Mouse (Mus musculus) spleen, adult 12 weeks (tissue): ENCODE results near the gene Kat5.
A peak's percentile ranks its signal among the peaks of the same experiment; 100 is the strongest.

Experiments used
- DNase-seq: peaks from one replicate; pipeline ENCODE4 v3.0.0; 2022; ENCODE audit warnings: low spot score

Gene Kat5

DNA sequence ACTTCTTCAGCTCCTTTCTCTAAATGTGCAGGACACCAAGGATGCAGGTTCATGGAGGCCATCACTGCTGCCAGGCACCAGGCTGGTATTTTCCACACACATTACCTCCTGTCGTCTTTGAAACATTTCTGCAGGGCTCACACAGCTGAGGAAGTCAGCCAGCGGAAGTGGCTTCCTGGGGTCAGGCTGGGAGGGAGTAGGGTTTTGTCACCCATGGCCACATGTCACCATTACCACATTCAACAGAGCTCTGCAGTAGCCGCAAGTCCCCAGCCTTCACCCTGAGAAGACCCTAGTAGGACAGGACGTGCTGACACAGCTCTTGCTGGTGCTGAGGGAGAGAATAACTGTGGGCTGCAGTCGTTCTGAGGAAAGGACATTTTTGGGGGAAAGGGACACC is 38.2 kb downstream of the Kat5 start:
- DNase-seq, result no peak

DNA sequence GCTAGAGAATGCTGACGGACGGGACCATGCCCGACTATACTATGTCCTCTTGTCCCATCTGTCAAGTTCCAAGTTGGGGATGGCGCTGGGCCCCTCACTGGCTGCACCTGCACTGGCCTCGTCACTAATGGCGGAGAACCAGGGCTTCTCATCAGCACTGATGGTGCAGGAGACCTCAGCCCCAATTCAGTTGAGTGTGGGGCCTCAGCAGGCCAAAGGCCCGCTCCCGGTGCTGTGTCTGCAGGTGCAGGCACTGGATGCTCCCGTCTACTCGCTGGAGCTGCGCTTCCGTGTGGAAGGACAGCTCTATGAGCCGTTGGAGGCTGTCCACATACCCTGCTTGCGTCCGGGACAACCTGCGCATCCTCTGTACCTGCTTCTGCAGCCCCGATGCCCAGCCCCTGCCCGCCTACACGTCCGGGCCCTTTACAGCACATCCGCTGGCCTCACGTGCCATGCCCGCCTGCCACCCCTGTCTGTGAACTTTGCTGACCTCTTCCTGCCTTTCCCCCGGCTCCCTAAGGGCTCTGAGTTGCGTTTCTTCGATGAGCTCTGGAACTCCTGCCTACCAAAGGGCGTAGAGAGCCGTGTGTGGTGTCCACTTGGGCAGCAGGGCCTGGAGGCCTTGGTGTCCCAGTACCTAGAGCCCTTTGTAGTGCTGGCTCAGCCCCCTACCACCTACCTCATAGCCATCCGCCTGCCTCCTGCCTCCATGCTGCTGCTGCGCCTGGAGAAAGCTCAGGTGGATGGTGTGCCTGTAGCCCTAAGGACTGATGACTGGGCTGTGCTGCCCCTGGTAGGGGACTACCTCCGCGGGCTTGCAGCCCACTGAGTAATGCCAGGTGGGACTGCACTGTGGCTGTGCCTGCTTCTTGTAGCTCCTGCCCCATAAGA is 39.4 kb downstream of the Kat5 start:
- DNase-seq, result no peak

DNA sequence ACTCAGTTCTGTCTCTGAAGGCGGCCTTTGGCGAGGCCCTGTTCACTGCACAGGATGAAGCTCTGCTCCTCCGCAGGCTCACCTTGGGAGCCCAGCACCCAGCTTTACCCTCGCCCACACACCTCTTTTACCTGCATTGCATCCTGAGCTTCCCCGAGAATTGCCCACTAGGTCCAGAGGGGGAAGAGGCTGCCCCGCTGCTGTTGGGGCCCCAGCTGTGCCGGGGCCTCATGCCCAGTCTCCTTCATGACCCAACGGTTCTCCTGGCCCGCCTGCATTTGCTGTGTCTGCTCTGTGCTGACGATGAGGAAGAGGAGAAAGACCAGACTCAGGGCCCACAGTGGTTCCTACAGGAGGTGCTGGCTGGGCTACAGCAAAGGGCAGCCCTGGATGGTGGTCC is 40.5 kb downstream of the Kat5 start:
- no peak for DNase-seq

DNA sequence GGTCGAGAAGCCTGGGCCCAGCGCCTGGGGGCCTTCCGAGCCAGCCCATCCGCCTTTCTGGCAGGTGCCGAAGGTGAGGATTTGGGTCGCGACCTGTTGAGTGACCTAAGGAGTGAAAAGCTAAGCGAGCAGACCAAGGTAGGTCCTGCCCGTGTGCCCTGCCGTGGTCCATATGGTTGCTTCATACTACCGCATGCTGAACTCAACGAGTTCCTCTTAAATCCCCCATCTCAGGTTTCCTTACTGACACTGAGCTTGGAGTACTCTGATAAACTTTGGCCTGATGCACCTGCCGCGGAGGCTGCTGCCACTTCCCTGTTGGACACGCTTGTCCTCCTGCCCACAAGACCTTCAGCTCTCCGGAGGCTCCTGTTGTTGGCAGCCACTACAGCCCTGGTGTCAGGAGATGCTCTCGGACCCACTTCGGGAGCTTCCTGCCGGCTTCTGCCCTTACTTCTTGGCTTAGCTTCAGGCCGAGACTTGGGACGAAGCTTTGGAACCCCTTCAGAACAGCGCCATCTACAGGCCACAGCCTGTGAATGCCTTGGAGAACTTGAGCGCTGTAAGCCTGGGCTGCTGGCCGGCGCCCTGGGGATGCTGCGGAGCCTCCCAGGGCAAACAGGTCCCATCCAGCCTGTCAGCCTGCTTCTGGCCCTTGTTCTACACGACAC is 41.4 kb downstream of the Kat5 start:
- peak; percentile 78 for DNase-seq

DNA sequence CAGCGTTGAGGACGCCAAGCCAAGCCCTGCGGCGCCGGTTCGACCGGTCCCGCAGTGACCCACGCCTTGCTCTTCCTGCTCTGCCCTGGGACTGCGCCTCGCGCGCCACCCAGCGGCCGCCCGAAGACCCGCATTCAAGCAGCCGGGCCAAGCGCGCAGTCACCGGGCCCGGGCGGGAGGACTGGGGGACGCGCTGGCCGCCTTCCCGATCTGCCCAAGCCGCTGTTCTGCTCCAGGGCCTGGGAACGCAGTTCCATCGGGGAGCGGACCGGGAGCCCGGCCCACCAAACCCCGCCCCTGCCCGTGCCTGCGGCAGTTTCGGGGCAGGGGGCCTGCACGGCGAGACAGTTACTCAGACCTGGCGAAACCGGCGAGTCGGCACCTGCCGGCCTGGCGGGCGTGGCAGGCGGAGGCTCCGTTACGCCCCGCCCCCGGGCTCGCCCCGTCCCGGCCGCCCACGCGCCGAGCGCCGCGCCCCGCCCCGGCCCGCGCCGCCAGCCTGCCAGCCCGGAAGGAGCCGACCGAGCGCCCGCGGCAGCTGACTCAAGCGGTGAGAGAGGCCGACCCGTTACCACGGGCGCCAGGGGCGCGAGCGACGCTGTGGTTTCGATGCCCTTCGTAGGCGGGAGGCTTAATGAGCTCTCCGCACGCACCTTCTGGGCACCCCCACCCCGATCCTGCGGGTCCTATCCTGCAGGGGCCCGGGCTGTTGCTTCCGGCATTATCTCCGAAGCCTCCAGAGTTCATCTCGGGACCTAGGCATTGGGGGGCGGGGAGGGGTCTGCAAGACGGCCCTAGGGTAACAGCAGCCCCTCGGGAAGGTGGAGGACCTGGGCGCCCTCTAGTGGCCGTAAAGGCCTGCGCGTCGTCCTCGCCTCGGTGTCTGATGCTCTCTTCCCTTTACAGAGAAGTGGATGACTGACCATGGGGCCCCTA is 42.2 kb downstream of the Kat5 start, which contains the start of gene Ap5b1:
Ap5b1 (plus strand) TSS at position 492 of the 936 bp plus-strand sequence.
- DNase-seq, result peak; percentile 92

DNA sequence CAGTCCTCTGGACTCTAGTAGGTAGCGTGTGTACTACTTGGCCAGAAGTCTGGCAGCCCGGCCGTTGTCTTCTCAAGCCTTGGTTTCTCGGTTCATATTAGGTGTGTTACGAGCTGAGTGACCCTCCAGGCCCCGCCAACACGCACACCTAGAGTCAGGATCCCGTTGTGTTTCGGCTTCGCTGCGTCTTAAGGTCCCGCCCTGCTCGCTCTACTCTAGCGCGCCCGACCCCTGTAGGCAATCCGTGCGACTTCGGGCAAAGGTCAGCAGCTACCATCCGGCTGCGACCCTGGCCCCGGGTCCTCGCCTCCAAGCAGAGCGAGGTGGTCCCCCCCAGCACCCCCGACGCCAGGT is 42.9 kb downstream of the Kat5 start:
- DNase-seq, result no peak

DNA sequence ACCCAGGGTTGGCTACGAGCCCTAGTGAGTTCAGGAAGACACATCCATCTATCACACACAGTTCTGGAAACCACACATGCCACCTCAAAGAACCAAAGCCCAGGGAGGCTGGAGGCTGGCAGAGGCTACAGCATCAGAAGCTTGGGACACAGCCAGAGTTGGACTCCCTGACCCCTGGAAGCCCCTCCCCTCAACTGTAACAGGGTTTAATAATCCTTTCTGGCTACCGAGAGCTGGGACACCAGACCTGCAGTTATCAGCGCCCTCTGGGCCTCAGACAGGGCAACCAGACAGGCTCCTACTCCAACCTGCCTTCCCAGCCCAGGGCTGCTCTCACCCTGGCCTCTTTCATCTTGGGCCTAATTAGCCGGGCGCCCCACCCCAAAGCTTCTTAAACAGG is 43.7 kb downstream of the Kat5 start:
- DNase-seq, result no peak

DNA sequence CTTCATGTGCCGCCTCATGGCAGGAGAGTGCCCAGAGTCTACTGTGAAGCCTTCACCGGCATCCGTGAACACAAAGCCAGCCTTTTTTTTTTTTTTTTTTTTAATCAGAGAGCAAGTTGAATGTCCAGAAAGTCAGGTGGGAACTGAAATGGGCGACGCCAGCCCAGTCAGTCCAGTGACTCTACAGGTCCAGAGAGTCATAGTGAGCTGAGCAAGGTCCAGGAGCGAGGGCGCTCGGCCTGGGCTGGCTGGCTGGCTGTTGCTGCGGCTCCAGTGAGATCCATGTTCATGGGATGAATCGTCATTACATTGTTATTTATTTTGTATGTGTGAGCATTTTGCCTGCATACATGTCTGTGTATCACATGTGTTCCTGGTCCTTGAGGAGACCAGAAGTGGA is 47.3 kb downstream of the Kat5 start:
- no peak for DNase-seq

DNA sequence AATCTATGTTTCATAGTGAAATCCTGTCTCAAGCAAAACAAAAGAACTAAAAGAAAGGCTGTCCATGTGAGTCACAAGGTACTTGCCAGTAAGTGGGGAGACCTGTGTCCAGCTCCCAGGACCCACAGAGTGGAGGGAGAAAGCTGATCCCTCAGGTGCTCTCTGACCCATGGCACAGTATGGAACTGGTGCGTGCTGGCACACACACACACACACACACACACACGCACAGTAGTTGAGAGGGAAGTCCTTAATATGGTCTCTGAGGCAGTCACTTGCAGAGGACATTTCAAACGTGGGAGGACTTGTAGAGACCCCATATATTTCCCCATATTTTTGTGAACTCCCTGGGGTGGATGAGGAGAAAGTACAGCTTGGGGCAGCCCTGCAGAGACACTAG is 48.2 kb downstream of the Kat5 start:
- DNase-seq, result no peak

DNA sequence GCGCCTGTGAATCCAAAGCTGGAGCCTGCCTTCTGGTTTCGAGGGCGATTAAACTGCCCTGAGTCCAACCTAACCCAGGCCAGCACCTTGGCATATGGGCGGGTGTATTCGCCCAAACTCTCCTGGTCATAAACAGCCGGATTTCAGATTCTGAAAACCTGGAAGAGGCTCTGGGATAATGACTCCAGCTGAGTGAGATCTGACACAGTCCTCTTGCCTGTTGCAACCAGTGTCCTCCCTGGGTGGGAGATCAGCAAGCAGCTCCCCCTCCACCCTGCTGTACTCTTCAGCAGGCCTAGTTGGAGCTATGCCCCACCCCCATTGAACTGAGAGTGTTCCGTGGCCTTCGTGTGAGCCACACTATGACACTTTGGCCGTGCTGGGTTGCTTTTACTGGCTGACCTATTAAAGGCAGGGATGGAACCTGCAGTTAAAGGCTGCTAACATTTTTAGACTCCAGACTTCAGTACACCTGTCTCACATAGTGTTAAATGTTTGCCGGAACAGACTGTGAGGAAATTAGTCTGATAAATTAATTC is 48.7 kb downstream of the Kat5 start:
- DNase-seq, result no peak

DNA sequence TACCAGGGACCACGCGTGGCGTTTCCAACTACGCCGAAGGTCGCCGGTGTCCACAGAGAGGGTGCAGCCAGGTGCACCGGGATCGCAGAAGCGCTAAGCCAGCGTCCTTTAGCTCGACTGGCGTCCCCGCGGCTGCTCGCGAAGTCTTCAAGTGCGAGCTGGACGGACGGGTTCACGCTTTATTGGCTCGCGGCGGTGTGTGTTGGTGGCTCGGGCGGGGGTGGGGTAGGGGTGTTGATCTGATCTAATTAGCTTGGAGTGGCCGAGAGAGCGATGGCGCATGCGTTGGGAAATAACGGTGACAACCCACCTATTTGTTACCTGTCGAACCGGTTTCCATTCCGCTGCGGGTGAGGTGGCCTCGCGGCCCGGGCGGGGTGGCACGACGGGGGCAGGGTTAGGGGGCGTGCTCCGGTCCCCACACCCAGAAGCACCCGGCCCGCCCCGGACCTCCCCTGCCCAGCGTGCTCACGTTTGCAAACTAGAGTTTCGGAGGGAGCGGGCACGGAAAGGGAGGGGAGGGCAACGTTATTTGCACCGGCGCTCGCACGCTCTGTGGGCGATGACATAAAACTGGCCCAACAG is 49.5 kb downstream of the Kat5 start, which contains the start of gene Ovol1:
Ovol1 (minus strand) TSS at position 190 of the 585 bp plus-strand sequence.
- no peak for DNase-seq

DNA sequence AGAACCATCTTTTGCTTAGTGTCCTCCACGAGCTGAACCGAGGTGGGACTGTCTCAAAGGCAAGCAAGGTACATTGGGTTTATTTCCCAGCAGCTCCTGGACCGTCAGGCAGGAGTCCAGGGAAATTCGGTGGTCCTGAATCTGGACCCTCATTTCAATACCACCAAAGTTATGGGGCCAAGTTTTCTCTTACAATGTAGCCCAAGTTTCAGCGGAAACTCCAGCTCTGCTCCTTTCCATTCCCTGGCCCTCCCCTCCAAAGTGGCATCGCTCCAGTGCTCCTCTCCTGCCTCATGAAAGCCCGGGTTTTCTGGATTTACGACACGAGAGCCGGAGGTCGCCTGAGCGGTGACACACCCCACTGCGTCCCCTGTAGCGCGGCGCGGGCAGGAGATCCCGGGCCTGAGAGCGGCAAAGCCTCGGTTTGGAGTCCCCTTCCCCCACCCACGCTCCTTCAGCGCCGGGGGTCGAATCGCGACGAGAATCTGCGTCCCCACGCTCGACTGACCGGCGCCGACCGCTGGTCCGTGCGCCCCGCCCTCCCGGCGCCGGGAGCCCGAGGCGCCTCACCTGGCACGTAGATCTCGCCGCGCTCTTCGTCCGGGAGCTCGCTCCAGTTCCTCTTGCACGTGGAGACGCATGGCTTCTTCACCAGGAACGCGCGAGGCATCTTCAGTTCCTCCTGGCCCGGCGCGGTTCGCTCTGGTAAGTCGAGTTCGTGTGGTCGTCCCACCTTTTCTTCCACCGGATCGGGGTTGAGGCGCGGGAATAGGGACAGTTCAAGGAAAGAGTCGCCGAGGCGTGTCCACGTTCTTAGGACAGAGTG is 50.2 kb downstream of the Kat5 start:
- DNase-seq, result no peak

DNA sequence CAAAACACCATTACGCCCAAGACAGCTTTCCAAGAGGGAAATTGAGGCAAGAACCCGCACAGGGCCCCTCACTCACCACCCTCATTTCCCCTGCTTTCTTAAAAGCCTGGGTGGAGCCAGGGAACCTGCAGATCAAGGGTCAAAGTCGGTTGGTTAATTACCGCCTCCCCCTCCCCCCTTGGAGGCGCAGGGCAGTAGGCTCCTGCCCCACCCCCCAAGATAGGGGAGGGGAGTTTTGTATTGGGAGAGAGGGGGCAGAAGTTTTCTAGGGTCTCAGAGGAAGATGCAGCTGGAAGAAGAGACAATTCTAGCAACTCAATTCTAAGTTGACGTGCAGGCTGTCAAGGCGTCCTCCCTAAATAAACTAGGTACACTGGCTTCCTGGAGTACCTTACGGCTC is 50.8 kb downstream of the Kat5 start:
- no peak for DNase-seq

DNA sequence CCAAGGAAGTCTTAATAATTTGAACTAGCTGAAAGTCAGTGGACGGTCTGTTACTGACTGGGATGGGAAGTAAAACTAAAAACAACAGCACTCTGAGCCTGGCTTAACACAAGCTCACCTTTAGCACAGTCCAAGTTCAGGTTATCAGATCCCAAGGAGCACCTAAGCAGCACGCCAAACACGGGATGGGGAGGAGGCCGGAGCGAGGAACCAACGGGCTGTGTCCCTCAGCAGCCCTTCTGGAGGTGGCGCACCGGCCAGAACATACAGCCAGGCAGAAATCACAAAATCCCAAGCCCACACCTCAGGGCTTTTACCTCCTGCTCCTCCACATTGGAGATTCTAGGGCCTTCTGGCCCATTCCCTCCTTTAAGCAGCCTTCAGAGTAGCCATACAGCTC is 51.3 kb downstream of the Kat5 start:
- no peak for DNase-seq

DNA sequence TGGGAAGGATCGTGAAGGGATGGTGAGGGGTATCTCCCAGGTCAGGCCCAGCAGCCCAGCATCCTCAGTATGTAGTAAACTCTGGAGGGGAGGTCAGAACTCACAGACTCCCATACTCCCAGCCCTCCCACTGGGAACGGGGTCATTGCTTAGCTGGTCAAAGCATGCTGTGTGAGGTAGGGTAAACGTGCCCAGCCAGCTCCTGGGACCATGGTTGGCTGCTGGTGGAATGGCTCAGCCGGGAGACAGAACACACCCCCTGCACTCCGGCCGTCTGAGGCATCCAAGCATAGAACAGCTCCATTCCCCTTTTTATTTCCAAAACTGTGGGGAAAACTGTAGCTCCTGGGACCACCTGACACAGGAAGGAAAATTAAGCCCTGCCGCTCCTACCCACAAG is 51.9 kb downstream of the Kat5 start:
- no peak for DNase-seq

DNA sequence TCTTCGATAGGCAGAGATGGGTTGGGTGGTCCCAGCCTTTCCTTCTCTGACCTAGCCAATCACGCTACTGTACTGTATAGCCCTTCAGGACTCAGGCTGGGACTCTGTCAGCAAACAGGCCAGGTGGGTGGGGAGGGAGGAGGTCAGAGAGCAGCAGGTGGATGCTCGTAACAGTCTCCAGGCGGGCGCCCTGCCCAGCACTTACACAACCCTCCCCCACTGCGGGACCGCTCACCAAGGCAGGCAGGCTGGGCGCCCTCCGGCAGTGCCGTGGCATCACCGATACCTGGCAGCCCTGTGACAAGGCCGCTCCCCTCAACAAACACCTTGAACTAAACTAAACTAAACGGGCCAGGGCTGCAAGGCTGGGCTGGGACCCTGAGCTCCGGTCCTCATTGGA is 55.8 kb downstream of the Kat5 start:
- no peak for DNase-seq

DNA sequence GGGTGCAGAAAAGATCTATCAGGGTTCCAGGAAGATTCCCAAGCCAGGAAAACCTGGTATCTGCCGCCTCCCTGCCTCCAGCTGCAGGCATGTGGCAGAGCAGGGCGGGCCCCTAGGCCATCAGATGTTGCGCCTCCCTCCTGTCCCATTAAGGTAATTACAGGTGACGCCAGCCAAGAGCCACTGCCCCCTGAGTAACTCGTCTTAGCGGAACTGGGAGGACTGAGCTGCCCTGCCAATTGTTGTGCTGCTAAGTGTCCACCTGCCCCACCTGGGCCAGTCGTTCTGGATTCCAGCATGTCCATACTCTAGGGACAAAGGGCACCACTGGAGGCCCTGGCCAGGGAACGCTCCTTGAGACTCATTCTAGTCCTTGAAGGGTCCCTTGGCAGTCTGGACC is 56.2 kb downstream of the Kat5 start:
- DNase-seq, result no peak
